Mouse (Mus musculus) spleen, adult 12 weeks (tissue): ENCODE measurements around the gene Rabep1.

Source experiments
- DNase-seq: peaks from one replicate; pipeline ENCODE4 v3.0.0; 2022; ENCODE audit warnings: low spot score

Rabep1 gene

GRCm38 (mm10) chr11:70844559-70845456 lies at the start of gene Rabep1:
TSS of gene Rabep1 (plus strand) at chr11:70844778.
- DNase-seq = peak; percentile 75

GRCm38 (mm10) chr11:70802208-70802864 lies 42.2 kb upstream of the Rabep1 start:
- DNase-seq = no peak

- no peak for DNase-seq
Measured at GRCm38 (mm10) chr11:70802865-70803261, 41.7 kb upstream of the Rabep1 start.

GRCm38 (mm10) chr11:70803711-70804200 lies 40.8 kb upstream of the Rabep1 start:
- peak; percentile 27 for DNase-seq

- no peak for DNase-seq
Measured at GRCm38 (mm10) chr11:70804395-70804794, 40.2 kb upstream of the Rabep1 start.

- DNase-seq = no peak
Measured at GRCm38 (mm10) chr11:70805641-70806175, 38.9 kb upstream of the Rabep1 start.

GRCm38 (mm10) chr11:70806697-70807096 lies 37.9 kb upstream of the Rabep1 start:
- no peak for DNase-seq

GRCm38 (mm10) chr11:70807630-70808029 lies 36.9 kb upstream of the Rabep1 start:
- no peak for DNase-seq

GRCm38 (mm10) chr11:70808101-70808500 lies 36.5 kb upstream of the Rabep1 start:
- DNase-seq = no peak

GRCm38 (mm10) chr11:70809011-70809410 lies 35.6 kb upstream of the Rabep1 start:
- no peak for DNase-seq

- DNase-seq = no peak
Measured at GRCm38 (mm10) chr11:70811041-70811440, 33.5 kb upstream of the Rabep1 start.

GRCm38 (mm10) chr11:70811471-70812240 lies 32.9 kb upstream of the Rabep1 start:
- DNase-seq = no peak

- no peak for DNase-seq
Measured at GRCm38 (mm10) chr11:70812365-70812764, 32.2 kb upstream of the Rabep1 start, which contains the start of gene Scimp. TSS of gene Scimp (minus strand) at chr11:70812586.

GRCm38 (mm10) chr11:70815071-70815470 lies 29.5 kb upstream of the Rabep1 start:
- DNase-seq = no peak

- peak; percentile 40 for DNase-seq
Measured at GRCm38 (mm10) chr11:70815498-70816078, 29.0 kb upstream of the Rabep1 start.

GRCm38 (mm10) chr11:70816770-70817169 lies 27.8 kb upstream of the Rabep1 start:
- no peak for DNase-seq

GRCm38 (mm10) chr11:70820120-70820519 lies 24.5 kb upstream of the Rabep1 start:
- DNase-seq = no peak

- no peak for DNase-seq
Measured at GRCm38 (mm10) chr11:70821728-70822591, 22.6 kb upstream of the Rabep1 start.

- no peak for DNase-seq
Measured at GRCm38 (mm10) chr11:70826207-70826606, 18.4 kb upstream of the Rabep1 start.

GRCm38 (mm10) chr11:70828975-70829615 lies 15.5 kb upstream of the Rabep1 start:
- no peak for DNase-seq
